Mouse (Mus musculus) liver, embryonic 12.5 days (tissue): ENCODE measurements around the gene Asb14. TPM values are rescaled to one million over a fixed set of nuclear protein-coding genes. Genes with fewer than 3 reads are reported as not detected.
"Not testable (repeated sequence)": the region's sequence is repeated elsewhere in the genome, so short reads cannot be mapped to it uniquely, and the experiment has no call there.

Experiments
- ATAC-seq: fragments of 200-750 bp; cut with Nextera tagmentation; 2 replicates; pipeline ENCODE4 v1.8.0; 2017; ENCODE audit warnings: moderate number of reproducible peaks, mild to moderate bottlenecking, moderate library complexity
- H3K27ac ChIP-seq: fragments of 300-500 bp; sonication (generic); 2 replicates; pipeline ENCODE4 v1.5.1; 2016; ENCODE audit warnings: mild to moderate bottlenecking
- H3K27me3 ChIP-seq: fragments of 300-500 bp; sonication (generic); replicated peaks from 2 replicates; pipeline ENCODE4 v1.6.1; 2016; ENCODE audit warnings: mild to moderate bottlenecking, moderate library complexity
- H3K36me3 ChIP-seq: fragments of 300-500 bp; sonication (generic); 2 replicates; pipeline ENCODE4 v1.6.1; 2016; ENCODE audit warnings: mild to moderate bottlenecking, moderate library complexity
- H3K4me1 ChIP-seq: fragments of 300-500 bp; sonication (generic); 2 replicates; pipeline ENCODE4 v1.6.1; 2016
- H3K4me2 ChIP-seq: fragments of 300-500 bp; sonication (generic); 2 replicates; pipeline ENCODE4 v1.6.1; 2016; ENCODE audit warnings: mild to moderate bottlenecking, moderate library complexity
- H3K4me3 ChIP-seq: fragments of 300-500 bp; sonication (generic); 2 replicates; pipeline ENCODE4 v1.5.1; 2016; ENCODE audit warnings: mild to moderate bottlenecking, moderate library complexity
- H3K9ac ChIP-seq: fragments of 300-500 bp; sonication (generic); 2 replicates; pipeline ENCODE4 v1.6.1; 2016; ENCODE audit warnings: mild to moderate bottlenecking, moderate library complexity
- H3K9me3 ChIP-seq: fragments of 300-500 bp; sonication (generic); replicated peaks from 2 replicates; pipeline ENCODE4 v1.6.1; 2016; ENCODE audit warnings: mild to moderate bottlenecking, moderate library complexity
- WGBS: fragments of 180-500 bp; shearing (Covaris S2); methylation state at CpG from one replicate; pipeline ENCODE4 v1.1.7; 2016; ENCODE audit not compliant: insufficient replicate concordance; 5-methylcytosine and 5-hydroxymethylcytosine counted together
- polyA plus RNA-seq: library from polyadenylated mRNA; unstranded; fragments of >200 nt; fragmentation: Nextera tagmentation; extraction: Ambion mirVana; gene quantifications from 2 replicates; pipeline ENCODE4 v1.2.1, GENCODE M21; 2016

Gene Asb14
- polyA plus RNA-seq, 1 experiment from 2014 or later = not detected

DNA sequence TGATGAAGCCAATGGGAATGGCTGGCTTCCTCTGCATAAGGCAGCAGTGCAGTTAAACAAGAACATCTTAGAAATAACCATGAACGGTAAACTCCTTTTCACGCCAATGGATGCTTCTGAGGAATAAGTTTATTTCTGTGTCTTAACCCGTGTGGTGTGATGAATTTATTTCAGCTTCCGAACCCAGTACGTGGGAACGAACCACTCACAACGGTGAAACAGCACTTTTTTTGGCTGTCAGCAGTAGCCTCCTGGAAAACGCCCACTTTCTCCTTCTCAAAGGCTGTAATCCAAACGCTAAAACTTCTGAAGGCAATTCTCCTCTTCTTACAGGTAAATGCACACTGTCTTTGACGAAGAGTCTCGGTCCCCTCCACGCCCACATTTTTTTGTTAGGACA, 6.5 kb downstream of the Asb14 start:
- Histone ChIP-seq H3K4me3 (no peak overlapping the region), H3K27me3 (no peaks in the 10 kb centered on the region), H3K4me1 (no peaks in the 10 kb centered on the region), H3K9me3 (no peaks in the 10 kb centered on the region), H3K27ac (no peak overlapping the region), H3K4me2 (no peak overlapping the region), H3K36me3 (no peaks in the 10 kb centered on the region), H3K9ac (no peak overlapping the region)
- 75% methylated on average over 12 of the region's 12 CpGs for WGBS
- no peak for ATAC-seq

DNA sequence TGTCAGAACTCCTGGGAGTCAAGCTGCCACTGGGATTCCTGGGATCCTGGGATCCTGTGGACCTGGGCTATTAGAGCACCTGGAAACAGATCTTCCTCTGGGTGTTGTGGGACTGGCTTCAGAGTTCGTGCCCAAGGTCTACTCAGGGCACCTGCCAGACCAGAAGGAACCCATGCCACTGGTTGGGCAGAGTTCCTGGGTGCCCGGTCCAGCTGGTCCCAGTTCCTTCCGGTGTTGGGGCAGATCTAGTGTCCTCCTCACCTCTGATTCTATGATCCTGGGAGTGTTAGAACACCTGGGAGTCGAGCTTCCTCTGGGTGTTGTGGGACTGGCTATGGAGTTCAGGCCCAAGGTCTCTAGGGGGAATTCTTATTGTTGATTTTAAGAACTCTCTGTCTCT, 13.0 kb downstream of the Asb14 start:
- H3K27me3 ChIP-seq = no peaks in the 10 kb centered on the region
- H3K27ac ChIP-seq = no peak overlapping the region
- 56% methylated on average over 4 of the region's 4 CpGs for WGBS
- H3K4me1 ChIP-seq = no peaks in the 10 kb centered on the region
- H3K9me3 ChIP-seq = no peaks in the 10 kb centered on the region
- no peak overlapping the region for H3K9ac ChIP-seq
- ATAC-seq = no peak
- no peak overlapping the region for H3K4me3 ChIP-seq
- no peaks in the 10 kb centered on the region for H3K36me3 ChIP-seq
- H3K4me2 ChIP-seq = no peak overlapping the region

- not testable (repeated sequence) for H3K27ac ChIP-seq, H3K9me3 ChIP-seq
- WGBS = 57% methylated on average over 9 of the region's 9 CpGs
These were observed 16.1 kb downstream of the Asb14 start for GRCm38 (mm10) chr14:26910461-26910860.

GRCm38 (mm10) chr14:26911201-26911600, 16.8 kb downstream of the Asb14 start:
- no peaks in the 10 kb centered on the region for H3K9me3 ChIP-seq
- no peaks in the 10 kb centered on the region for H3K4me1 ChIP-seq
- H3K4me2 ChIP-seq = no peak overlapping the region
- H3K27ac ChIP-seq = no peak overlapping the region
- no peak for ATAC-seq
- no peaks in the 10 kb centered on the region for H3K27me3 ChIP-seq
- H3K36me3 ChIP-seq = no peaks in the 10 kb centered on the region
- WGBS = 57% methylated on average over 6 of the region's 6 CpGs
- no peak overlapping the region for H3K9ac ChIP-seq
- H3K4me3 ChIP-seq = no peak overlapping the region

More at GRCm38 (mm10) chr14:26910461-26910860, 16.1 kb downstream of the Asb14 start:
- not testable (repeated sequence) for H3K27me3 ChIP-seq, H3K4me2 ChIP-seq, H3K36me3 ChIP-seq, H3K4me3 ChIP-seq, H3K4me1 ChIP-seq, H3K9ac ChIP-seq, ATAC-seq

DNA sequence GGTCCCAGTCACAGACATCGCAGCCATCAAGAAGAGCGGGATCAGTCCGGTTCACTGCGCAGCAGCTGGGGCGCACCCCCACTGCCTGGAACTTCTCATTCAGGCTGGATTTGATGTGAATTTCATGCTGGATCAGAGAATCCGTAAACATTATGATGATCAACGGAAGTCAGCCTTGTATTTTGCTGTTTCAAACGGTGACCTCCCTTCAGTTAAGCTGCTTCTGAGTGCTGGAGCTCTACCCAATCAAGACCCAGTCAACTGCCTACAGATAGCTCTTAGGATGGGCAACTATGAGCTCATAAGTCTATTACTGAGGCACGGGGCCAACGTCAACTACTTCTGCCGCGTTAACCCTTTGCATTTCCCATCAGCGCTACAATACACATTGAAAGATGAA, 17.5 kb downstream of the Asb14 start:
- Histone ChIP-seq H3K4me3 (no peak overlapping the region), H3K27ac (no peak overlapping the region), H3K36me3 (no peaks in the 10 kb centered on the region), H3K4me1 (no peaks in the 10 kb centered on the region), H3K9ac (no peak overlapping the region), H3K4me2 (no peak overlapping the region), H3K9me3 (no peaks in the 10 kb centered on the region), H3K27me3 (no peaks in the 10 kb centered on the region)
- ATAC-seq = no peak
- WGBS = 86% methylated on average over 13 of the region's 13 CpGs

DNA sequence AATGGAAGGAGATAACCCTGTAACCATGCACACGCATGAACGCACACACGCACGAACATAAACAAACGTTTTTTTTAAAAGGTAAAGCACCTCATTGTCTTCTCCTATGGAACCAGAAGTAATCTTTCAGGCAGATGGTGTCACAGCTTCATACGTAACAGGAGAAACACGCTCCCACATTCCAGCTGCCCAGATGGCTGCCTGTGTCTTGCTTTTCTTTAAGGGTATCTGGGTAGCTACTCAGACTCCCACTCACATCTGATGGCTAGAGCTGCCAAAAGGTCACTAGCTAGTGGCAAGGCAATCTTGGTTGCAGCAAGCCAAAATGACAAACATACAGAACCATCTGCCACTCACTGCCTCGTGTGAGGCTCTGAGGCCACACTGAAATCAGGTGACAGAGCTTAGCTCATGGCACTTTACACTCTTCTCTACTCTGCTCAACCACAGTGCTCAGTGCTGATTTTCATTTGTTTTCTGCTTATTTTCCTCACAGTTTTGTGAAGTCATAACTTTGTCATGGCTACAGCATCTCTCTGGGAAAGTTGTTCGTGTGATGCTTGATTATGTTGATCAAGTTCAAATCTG, 19.4 kb downstream of the Asb14 start:
- ATAC-seq = no peak
- no peaks in the 10 kb centered on the region for H3K9me3 ChIP-seq
- no peak overlapping the region for H3K27ac ChIP-seq
- H3K9ac ChIP-seq = no peak overlapping the region
- no peak overlapping the region for H3K4me3 ChIP-seq
- peaks cover 3% of the 10 kb centered on the region; the same call in 1 of the 2 replicates for H3K36me3 ChIP-seq
- no peaks in the 10 kb centered on the region for H3K4me1 ChIP-seq
- WGBS = 70% methylated on average over 9 of the region's 9 CpGs
- no peak overlapping the region for H3K4me2 ChIP-seq
- no peaks in the 10 kb centered on the region for H3K27me3 ChIP-seq

DNA sequence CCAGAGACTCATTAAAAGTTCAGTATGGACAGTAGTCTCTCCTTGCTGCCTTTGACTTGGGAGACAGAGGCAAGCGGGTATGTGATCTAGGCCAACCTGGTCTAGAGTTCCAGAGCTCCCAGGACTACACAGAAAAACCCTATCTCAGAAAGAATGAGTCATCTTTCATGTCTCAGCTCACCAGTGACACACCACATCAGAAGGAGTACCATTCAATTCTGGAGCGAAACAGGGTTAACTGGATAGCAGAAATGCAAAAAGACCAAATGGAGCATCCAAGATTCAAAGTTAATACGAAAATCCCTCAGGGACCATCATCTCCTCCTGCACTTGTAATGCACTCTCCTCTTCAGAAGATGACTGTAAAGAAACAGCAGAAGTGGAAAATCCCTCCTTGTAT, 25.0 kb downstream of the Asb14 start:
- peaks cover 16% of the 10 kb centered on the region for H3K36me3 ChIP-seq
- ATAC-seq = no peak
- H3K9me3 ChIP-seq = no peaks in the 10 kb centered on the region
- H3K27me3 ChIP-seq = no peaks in the 10 kb centered on the region
- WGBS = 70% methylated on average over 3 of the region's 3 CpGs
- no peak overlapping the region for H3K27ac ChIP-seq
- H3K4me2 ChIP-seq = no peak overlapping the region
- H3K9ac ChIP-seq = no peak overlapping the region
- H3K4me1 ChIP-seq = 0 out of 2 replicates have a peak, but pooled peaks cover 4% of the 10 kb centered on the region
- H3K4me3 ChIP-seq = no peak overlapping the region

DNA sequence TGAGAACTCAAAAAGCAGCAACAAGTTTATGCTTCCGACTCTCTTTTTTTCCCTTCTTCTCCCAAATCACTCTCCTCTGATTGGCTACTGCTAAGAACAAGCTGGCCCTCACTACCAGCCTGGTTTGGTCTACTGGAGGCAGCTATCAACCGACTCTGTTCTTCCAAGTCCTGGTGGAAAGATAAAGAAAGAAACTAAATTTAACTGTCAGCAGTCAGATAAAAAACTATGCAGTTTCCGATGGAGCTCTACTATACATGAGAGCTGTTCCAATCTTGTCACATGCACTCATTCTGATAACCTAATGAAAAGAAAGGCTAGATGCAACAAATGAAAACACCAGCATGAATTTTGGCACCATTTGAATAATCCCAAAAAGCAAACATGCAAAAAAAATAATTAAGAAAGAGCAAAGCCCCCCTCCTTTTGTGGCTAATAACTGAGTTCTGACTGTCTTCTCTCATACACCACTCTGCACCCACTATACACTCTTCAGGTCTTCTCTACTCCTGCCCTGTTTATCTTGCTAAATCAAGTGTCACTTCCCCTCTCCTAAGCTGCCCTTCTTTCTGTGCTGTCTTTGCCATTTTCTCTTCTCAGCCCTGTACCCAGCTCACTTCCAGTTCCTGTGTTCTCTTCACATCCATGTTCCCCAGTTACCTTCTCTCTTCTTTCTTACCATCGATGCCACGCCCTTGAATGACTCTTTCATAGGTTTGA, 29.5 kb downstream of the Asb14 start:
- ATAC-seq = no peak
- no peaks in the 10 kb centered on the region for H3K27me3 ChIP-seq
- WGBS = 48% methylated on average over 5 of the region's 5 CpGs

DNA sequence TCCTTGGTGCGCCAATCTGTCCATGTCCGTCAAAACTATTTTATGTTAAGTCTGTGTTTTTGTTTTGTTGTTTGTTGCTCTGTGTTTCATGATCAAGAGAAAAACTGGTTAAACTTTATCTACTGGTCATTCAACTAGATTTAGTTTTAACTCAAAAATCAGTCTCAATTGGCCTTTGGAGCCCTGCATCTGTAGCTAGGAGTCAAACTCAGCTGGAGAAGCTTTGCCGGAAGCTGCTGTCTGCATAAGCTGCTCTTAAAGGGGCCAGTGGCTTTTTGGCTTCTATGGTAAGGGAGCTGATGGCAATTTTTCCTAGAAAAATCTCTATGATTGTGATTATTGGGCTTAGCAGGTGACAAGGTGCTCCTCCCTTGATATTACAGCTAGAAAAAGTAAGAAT, 40.5 kb downstream of the Asb14 start:
- Histone ChIP-seq H3K4me3 (no peak overlapping the region), H3K4me1 (no peaks in the 10 kb centered on the region), H3K27ac (no peak overlapping the region), H3K36me3 (no peaks in the 10 kb centered on the region), H3K27me3 (no peaks in the 10 kb centered on the region), H3K9ac (no peak overlapping the region), H3K9me3 (no peaks in the 10 kb centered on the region), H3K4me2 (no peak overlapping the region)
- no peak for ATAC-seq
- WGBS = 83% methylated on average over 3 of the region's 3 CpGs

More for the DNA sequence above, 29.5 kb downstream of the Asb14 start:
- Histone ChIP-seq H3K27ac (no peak overlapping the region), H3K9me3 (no peaks in the 10 kb centered on the region), H3K9ac (no peak overlapping the region), H3K4me3 (no peak overlapping the region), H3K4me1 (0 out of 2 replicates have a peak, but pooled peaks cover 4% of the 10 kb centered on the region), H3K36me3 (peaks cover 20% of the 10 kb centered on the region), H3K4me2 (no peak overlapping the region)

DNA sequence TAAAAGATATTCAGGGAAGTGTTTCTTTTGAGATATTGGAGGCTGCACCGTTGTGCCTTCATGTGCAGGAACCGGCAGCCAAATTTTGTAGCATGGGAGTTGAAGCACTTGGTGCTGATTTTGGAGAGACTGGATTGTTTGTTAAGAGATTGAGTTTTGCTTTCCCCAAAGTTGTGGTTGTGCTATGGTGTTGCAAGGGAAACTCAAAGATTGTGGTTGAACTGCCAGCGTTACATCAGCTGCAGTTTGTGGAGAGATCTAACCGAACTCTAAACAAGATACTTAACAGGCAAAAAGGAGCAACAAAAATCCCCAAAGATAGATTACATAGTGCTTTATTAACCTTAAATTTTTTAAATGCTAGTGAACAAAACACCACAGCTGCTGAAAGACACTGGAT, 41.2 kb downstream of the Asb14 start:
- ATAC-seq = no peak
- no peak overlapping the region for H3K27ac ChIP-seq
- no peaks in the 10 kb centered on the region for H3K4me1 ChIP-seq
- H3K9me3 ChIP-seq = no peaks in the 10 kb centered on the region
- WGBS = 62% methylated on average over 4 of the region's 4 CpGs
- peaks cover 4% of the 10 kb centered on the region; the same call in 1 of the 2 replicates for H3K36me3 ChIP-seq
- H3K4me3 ChIP-seq = no peak overlapping the region
- no peak overlapping the region for H3K9ac ChIP-seq
- H3K27me3 ChIP-seq = no peaks in the 10 kb centered on the region
- H3K4me2 ChIP-seq = no peak overlapping the region

DNA sequence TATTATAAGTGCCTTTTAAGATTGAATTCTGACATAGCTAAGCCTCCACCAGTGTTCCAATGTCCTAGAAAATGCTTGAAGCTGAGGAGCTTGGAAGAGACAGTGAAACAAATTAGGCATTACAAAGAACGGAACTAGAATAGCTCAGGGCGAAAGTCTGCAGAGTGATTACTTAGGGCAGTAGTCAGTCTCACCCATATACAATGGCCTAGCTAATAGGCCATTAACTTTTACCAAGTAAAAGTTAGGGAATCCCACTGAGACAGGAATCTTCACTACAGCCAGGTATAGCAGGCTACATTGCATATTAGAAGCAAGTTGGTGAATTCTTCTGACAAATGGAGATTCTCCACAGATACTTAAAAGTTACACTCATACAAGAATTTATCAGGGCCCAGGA, 61.8 kb downstream of the Asb14 start:
- not testable (repeated sequence) for H3K9me3 ChIP-seq, ATAC-seq

DNA sequence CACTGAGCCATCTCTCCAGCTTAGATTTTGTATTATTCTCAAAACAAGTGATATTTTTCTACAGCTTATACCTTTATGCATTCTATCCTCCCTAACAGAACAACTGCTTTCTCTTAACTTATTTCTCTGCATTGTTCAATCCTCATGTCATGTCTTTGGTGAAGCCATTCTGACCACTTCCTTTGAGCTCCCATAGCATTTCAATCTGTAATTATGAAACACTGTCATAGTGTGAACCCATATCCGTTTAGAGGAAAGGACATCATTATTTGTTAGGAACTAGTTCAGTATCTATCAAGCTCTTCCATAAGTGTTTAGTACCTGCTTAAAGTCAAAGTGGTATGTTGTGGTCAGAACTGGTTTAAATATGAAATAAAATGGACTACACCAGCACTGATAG, 66.2 kb downstream of the Asb14 start:
- ATAC-seq = no peak
- Histone ChIP-seq H3K4me1 (no peaks in the 10 kb centered on the region), H3K9me3 (no peaks in the 10 kb centered on the region), H3K27me3 (no peaks in the 10 kb centered on the region), H3K4me3 (no peak overlapping the region), H3K4me2 (no peak overlapping the region), H3K9ac (no peak overlapping the region), H3K36me3 (peaks cover 18% of the 10 kb centered on the region), H3K27ac (no peak overlapping the region)
- 69% methylated on average over 1 of the region's 1 CpGs for WGBS

More for the DNA sequence above, 61.8 kb downstream of the Asb14 start:
- H3K4me1 ChIP-seq, H3K4me2 ChIP-seq, H3K27ac ChIP-seq, H3K27me3 ChIP-seq, H3K9ac ChIP-seq, H3K4me3 ChIP-seq: not testable (repeated sequence)
- peaks cover 18% of the 10 kb centered on the region; the same call in 1 of the 2 replicates for H3K36me3 ChIP-seq
- WGBS = 76% methylated on average over 2 of the region's 2 CpGs
